Mouse (Mus musculus) liver, embryonic 14.5 days (tissue): ENCODE measurements around the gene 1700034J05Rik.

Source experiments
- CTCF ChIP-seq: IDR thresholded peaks from 2 replicates; pipeline ENCODE4 v1.5.1; 2016; ENCODE audit warnings: antibody characterized with exemption, low read depth, control low read depth
- EP300 ChIP-seq: IDR thresholded peaks from 2 replicates; pipeline ENCODE4 v1.6.1; 2016; ENCODE audit warnings: antibody characterized with exemption, low read depth

GRCm38 (mm10) chr6:146955475-146955874 is 1.3 kb upstream of the 1700034J05Rik start:
- TF ChIP-seq CTCF (no peak), EP300 (no peak)
